Mouse (Mus musculus) liver, embryonic 12.5 days (tissue): ENCODE measurements around the gene Cldn14. TPM values are rescaled to one million over a fixed set of nuclear protein-coding genes. Genes with fewer than 3 reads are reported as not detected.

Experiments
- ATAC-seq: fragments of 200-750 bp; cut with Nextera tagmentation; 2 replicates; pipeline ENCODE4 v1.8.0; 2017; ENCODE audit warnings: moderate number of reproducible peaks, mild to moderate bottlenecking, moderate library complexity
- H3K27ac ChIP-seq: fragments of 300-500 bp; sonication (generic); 2 replicates; pipeline ENCODE4 v1.5.1; 2016; ENCODE audit warnings: mild to moderate bottlenecking
- H3K27me3 ChIP-seq: fragments of 300-500 bp; sonication (generic); replicated peaks from 2 replicates; pipeline ENCODE4 v1.6.1; 2016; ENCODE audit warnings: mild to moderate bottlenecking, moderate library complexity
- H3K36me3 ChIP-seq: fragments of 300-500 bp; sonication (generic); 2 replicates; pipeline ENCODE4 v1.6.1; 2016; ENCODE audit warnings: mild to moderate bottlenecking, moderate library complexity
- H3K4me1 ChIP-seq: fragments of 300-500 bp; sonication (generic); 2 replicates; pipeline ENCODE4 v1.6.1; 2016
- H3K4me2 ChIP-seq: fragments of 300-500 bp; sonication (generic); 2 replicates; pipeline ENCODE4 v1.6.1; 2016; ENCODE audit warnings: mild to moderate bottlenecking, moderate library complexity
- H3K4me3 ChIP-seq: fragments of 300-500 bp; sonication (generic); 2 replicates; pipeline ENCODE4 v1.5.1; 2016; ENCODE audit warnings: mild to moderate bottlenecking, moderate library complexity
- H3K9ac ChIP-seq: fragments of 300-500 bp; sonication (generic); 2 replicates; pipeline ENCODE4 v1.6.1; 2016; ENCODE audit warnings: mild to moderate bottlenecking, moderate library complexity
- H3K9me3 ChIP-seq: fragments of 300-500 bp; sonication (generic); replicated peaks from 2 replicates; pipeline ENCODE4 v1.6.1; 2016; ENCODE audit warnings: mild to moderate bottlenecking, moderate library complexity
- WGBS: fragments of 180-500 bp; shearing (Covaris S2); methylation state at CpG from one replicate; pipeline ENCODE4 v1.1.7; 2016; ENCODE audit not compliant: insufficient replicate concordance; 5-methylcytosine and 5-hydroxymethylcytosine counted together
- polyA plus RNA-seq: library from polyadenylated mRNA; unstranded; fragments of >200 nt; fragmentation: Nextera tagmentation; extraction: Ambion mirVana; gene quantifications from 2 replicates; pipeline ENCODE4 v1.2.1, GENCODE M21; 2016

Gene Cldn14
- polyA plus RNA-seq, result 0.19 and 0.30 TPM in 2 replicates

GRCm38 (mm10) chr16:94008737-94009136, at the start of gene Cldn14:
Gene Cldn14 (minus strand): TSS chr16:94008837.
- H3K36me3 ChIP-seq, result no peaks in the 10 kb centered on the region
- no peak within 1 kb of the TSS for H3K9ac ChIP-seq
- H3K27me3 ChIP-seq, result peaks cover 15% of the 10 kb centered on the region; the same call in 1 of the 2 replicates
- H3K4me3 ChIP-seq, result no peak within 1 kb of the TSS
- no peak for ATAC-seq
- no peak within 1 kb of the TSS for H3K4me2 ChIP-seq
- 82% methylated on average over 15 of the region's 15 CpGs for WGBS
- no peaks in the 10 kb centered on the region for H3K9me3 ChIP-seq
- peaks cover 13% of the 10 kb centered on the region for H3K4me1 ChIP-seq
- no peak within 1 kb of the TSS for H3K27ac ChIP-seq

DNA sequence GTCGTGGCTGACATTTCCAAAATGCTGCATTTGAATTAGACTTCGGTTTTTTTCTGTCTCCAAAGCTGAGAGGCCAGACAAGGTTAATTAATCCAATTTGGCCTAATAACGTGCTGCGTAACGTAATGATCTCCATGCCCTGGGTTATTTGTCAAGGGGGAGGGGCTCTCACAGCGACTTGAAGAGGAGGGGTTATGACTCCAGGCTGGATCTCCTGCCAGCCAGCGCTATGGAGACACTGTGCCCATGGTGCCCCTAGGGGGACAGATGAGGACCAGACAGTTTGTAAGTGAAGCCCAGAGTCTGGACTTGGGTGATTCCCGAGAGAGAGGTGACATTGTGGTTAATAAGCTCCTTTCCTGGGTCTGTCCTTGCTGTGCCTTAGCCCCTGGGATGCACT, 46.9 kb upstream of the Cldn14 start:
- no peak for ATAC-seq
- WGBS, result 62% methylated on average over 8 of the region's 8 CpGs
- Histone ChIP-seq H3K9ac (no peak overlapping the region), H3K27me3 (no peaks in the 10 kb centered on the region; the same call in 1 of the 2 replicates), H3K4me2 (no peak overlapping the region), H3K27ac (no peak overlapping the region), H3K36me3 (no peaks in the 10 kb centered on the region), H3K4me3 (no peak overlapping the region), H3K4me1 (no peaks in the 10 kb centered on the region), H3K9me3 (no peaks in the 10 kb centered on the region)

DNA sequence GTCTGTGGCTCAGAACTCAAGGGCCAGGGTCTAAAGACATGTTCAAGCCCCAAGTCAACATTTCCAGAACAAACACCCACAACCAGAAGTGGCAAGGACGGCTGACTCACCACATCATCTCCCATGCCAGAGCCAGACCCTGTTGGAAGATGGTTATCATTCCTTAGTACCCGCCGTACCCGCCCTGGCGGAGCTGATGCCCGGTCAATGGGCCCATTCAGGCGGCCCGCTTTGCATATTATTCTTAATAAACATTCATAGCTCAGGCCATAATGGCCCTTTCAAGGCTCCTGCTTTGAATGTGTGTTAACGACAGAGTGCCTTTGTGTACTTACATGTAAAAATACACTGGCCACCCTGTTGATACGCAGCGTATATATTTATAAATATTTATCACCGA, 46.5 kb upstream of the Cldn14 start:
- Histone ChIP-seq H3K36me3 (no peaks in the 10 kb centered on the region), H3K27ac (no peak overlapping the region), H3K4me1 (no peaks in the 10 kb centered on the region), H3K27me3 (no peaks in the 10 kb centered on the region; the same call in 1 of the 2 replicates), H3K9me3 (no peaks in the 10 kb centered on the region), H3K9ac (no peak overlapping the region), H3K4me2 (no peak overlapping the region), H3K4me3 (no peak overlapping the region)
- ATAC-seq, result no peak
- 83% methylated on average over 12 of the region's 12 CpGs for WGBS

DNA sequence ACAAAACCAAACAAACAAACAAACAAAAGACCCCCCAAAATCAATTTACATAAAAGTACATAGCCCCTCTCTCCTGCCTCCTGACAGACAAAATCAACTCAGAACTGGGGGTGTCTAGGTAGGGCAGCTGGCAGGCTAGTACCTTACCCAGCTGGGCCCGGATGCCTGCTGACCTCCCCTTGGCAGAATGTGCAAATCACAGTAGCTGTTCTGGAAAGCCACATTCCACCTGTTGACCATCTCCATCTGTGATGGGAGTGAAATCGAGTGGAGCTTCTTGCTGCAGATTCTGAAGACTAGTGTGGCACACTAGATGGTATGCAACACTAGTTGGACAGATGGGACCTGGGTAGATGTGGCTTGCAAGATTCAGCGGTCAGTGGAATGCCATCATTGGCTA, 41.7 kb upstream of the Cldn14 start:
- no peak for ATAC-seq
- Histone ChIP-seq H3K9ac (no peak overlapping the region), H3K4me1 (no peaks in the 10 kb centered on the region), H3K36me3 (no peaks in the 10 kb centered on the region), H3K27me3 (no peaks in the 10 kb centered on the region; the same call in 1 of the 2 replicates), H3K9me3 (no peaks in the 10 kb centered on the region), H3K4me3 (no peak overlapping the region), H3K4me2 (no peak overlapping the region), H3K27ac (no peak overlapping the region)
- 78% methylated on average over 3 of the region's 3 CpGs for WGBS

DNA sequence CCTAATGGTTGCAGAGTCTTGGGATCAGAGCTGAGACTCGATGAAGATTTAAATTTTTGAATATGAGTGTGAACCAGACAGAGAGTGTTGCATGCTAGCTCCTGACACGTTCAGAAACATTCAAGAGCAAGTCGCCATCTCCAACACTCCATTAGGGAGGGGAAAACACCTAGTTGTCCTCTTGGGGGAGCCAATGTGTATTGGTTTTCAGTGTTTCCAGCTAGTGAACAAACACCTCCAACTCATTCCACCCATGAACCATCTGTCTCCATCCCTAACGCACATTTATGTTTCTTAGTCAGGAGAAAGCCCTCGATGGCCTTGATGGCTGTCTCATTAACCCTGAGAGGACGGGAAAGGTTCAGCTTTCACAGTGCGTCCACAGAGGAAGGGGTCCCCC, 36.4 kb upstream of the Cldn14 start:
- 24% methylated on average over 7 of the region's 7 CpGs for WGBS
- no peak overlapping the region for H3K4me2 ChIP-seq
- no peak overlapping the region for H3K9ac ChIP-seq
- H3K27me3 ChIP-seq, result peaks cover 22% of the 10 kb centered on the region
- H3K27ac ChIP-seq, result no peak overlapping the region
- H3K36me3 ChIP-seq, result no peaks in the 10 kb centered on the region
- H3K9me3 ChIP-seq, result no peaks in the 10 kb centered on the region
- no peak overlapping the region for H3K4me3 ChIP-seq
- no peak for ATAC-seq
- no peaks in the 10 kb centered on the region for H3K4me1 ChIP-seq

GRCm38 (mm10) chr16:94043797-94044196, 35.2 kb upstream of the Cldn14 start:
- 65% methylated on average over 1 of the region's 1 CpGs for WGBS
- no peak overlapping the region for H3K9ac ChIP-seq
- no peak overlapping the region for H3K4me2 ChIP-seq
- no peak for ATAC-seq
- H3K27ac ChIP-seq, result no peak overlapping the region
- no peaks in the 10 kb centered on the region for H3K4me1 ChIP-seq
- H3K27me3 ChIP-seq, result peaks cover 33% of the 10 kb centered on the region
- H3K36me3 ChIP-seq, result no peaks in the 10 kb centered on the region
- no peaks in the 10 kb centered on the region for H3K9me3 ChIP-seq
- H3K4me3 ChIP-seq, result no peak overlapping the region

DNA sequence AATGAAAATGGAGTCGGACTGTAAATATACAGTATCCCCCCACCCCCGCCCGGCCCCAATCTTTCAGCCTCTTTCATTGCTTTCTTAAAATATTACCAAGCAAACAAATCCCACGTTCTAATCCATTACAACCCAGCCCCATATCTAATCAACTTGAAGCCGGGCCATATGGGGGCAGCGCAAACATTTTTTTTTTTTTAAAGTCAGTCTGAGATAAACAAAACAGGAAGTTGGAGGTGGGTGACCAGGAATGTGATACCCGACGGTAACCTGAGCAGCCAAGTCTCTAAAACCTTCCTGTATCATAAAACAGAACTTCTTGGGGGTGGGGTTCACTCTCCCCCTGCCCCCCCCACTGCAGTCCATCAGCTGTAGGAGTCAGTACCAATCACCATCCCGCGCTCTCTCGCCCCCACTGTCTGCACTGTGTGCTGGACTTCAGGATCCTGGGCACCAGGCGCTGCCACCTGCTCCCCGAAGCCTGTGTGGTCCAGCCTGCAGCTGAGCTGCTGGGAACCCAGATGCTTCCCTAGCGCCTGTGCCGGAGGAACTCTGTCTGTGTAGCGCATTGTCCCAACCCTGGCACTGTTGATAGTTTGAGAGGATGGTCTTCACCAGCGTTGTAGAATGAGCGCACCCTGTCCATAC, 32.6 kb upstream of the Cldn14 start:
- H3K9me3 ChIP-seq, result no peaks in the 10 kb centered on the region
- H3K27me3 ChIP-seq, result peaks cover 42% of the 10 kb centered on the region
- H3K9ac ChIP-seq, result no peak overlapping the region
- ATAC-seq, result no peak
- no peak overlapping the region for H3K27ac ChIP-seq
- H3K4me3 ChIP-seq, result no peak overlapping the region
- H3K4me1 ChIP-seq, result no peaks in the 10 kb centered on the region
- H3K4me2 ChIP-seq, result no peak overlapping the region
- 41% methylated on average over 18 of the region's 18 CpGs for WGBS
- no peaks in the 10 kb centered on the region for H3K36me3 ChIP-seq

DNA sequence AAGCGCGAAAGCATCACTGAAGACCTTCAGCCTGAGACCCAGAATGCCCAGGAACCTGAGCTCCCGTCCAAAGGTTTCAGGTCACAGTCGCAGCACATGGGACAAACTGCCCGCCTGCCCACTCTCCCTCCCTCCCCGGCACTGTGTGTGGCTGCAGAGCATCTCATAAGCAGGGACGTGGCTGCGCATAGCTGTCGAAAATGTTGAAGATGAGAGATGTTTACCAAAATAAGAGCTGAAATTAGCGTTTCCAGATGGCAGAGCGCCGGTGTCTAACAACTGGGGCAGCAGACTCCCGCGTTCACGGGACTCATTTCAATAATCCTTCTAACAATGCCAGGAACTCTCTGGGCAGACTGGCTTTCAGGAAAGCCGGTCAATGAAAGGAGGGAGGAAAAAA, 31.8 kb upstream of the Cldn14 start:
- H3K36me3 ChIP-seq, result no peaks in the 10 kb centered on the region
- WGBS, result 52% methylated on average over 16 of the region's 16 CpGs
- no peak overlapping the region for H3K9ac ChIP-seq
- H3K9me3 ChIP-seq, result no peaks in the 10 kb centered on the region
- no peaks in the 10 kb centered on the region for H3K4me1 ChIP-seq
- no peak for ATAC-seq
- H3K27ac ChIP-seq, result no peak overlapping the region
- no peak overlapping the region for H3K4me3 ChIP-seq
- no peak overlapping the region for H3K4me2 ChIP-seq
- peaks cover 42% of the 10 kb centered on the region for H3K27me3 ChIP-seq

- Histone ChIP-seq H3K9ac (no peak overlapping the region), H3K4me3 (no peak overlapping the region), H3K4me2 (no peak overlapping the region), H3K9me3 (no peaks in the 10 kb centered on the region), H3K4me1 (no peaks in the 10 kb centered on the region), H3K27ac (no peak overlapping the region), H3K27me3 (peaks cover 46% of the 10 kb centered on the region), H3K36me3 (no peaks in the 10 kb centered on the region)
- ATAC-seq, result no peak
- 78% methylated on average over 9 of the region's 9 CpGs for WGBS
Measured at GRCm38 (mm10) chr16:94038986-94039341, 30.3 kb upstream of the Cldn14 start.

DNA sequence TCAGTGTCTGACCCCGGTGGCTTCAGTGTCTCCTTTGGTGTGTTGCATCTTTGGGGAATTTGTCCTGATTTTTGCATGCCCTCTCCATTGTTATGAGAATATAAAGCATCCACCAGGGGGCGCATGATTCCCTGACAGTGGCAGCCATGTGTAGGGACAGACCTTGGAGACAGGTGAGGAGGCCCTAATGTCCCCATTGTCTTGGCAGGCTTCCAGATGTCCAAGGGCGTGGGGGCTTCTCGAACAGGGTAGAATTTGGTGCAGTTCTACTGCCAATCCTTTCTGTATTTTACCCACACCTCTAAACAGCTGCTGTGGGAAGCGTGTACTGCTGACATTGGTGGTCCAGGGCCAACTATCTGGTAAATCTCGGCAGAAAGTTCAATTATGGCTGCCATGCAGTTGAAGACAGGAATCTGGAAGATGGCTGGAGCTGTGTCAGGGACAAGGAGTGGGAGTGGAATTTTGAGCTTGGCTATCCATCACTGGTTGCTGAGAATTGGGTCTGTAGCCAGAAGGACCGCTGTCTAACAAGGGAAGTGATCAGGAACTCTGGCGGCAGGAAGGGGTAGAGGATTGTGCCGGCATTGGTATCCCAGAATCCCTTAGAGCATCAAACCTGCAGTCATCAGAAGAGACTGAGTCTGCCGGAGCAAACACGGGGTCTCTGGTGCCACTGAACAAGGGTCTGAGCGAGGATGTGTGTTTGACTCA, 29.8 kb upstream of the Cldn14 start:
- Histone ChIP-seq H3K27ac (no peak overlapping the region), H3K9me3 (no peaks in the 10 kb centered on the region), H3K9ac (no peak overlapping the region), H3K4me3 (no peak overlapping the region), H3K27me3 (peaks cover 46% of the 10 kb centered on the region), H3K36me3 (no peaks in the 10 kb centered on the region), H3K4me1 (no peaks in the 10 kb centered on the region), H3K4me2 (no peak overlapping the region)
- ATAC-seq, result no peak
- 58% methylated on average over 12 of the region's 12 CpGs for WGBS

GRCm38 (mm10) chr16:94037280-94037679, 28.6 kb upstream of the Cldn14 start:
- no peak overlapping the region for H3K4me3 ChIP-seq
- H3K27me3 ChIP-seq, result peaks cover 45% of the 10 kb centered on the region
- H3K9ac ChIP-seq, result no peak overlapping the region
- H3K4me1 ChIP-seq, result no peaks in the 10 kb centered on the region
- no peaks in the 10 kb centered on the region for H3K36me3 ChIP-seq
- WGBS, result 70% methylated on average over 7 of the region's 7 CpGs
- no peak overlapping the region for H3K4me2 ChIP-seq
- H3K27ac ChIP-seq, result no peak overlapping the region
- H3K9me3 ChIP-seq, result no peaks in the 10 kb centered on the region
- no peak for ATAC-seq

DNA sequence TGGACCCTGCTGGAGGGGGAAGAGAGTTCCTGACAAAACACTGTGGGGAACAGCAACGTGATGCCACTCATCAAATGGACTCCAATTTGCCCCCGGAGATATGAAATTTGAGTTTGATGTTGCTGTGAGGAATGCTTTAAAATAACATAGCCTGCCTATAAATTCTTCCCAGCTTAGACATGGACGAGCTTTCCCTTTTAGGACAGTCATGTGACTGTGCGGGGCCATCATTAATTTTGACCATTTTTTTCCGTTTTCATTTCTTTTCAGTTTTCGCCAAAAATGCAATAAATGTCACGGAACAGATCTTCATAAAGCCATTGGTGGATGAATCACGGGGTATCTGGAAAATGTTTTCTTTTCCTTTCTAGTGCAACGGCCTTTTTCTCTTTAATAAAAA, 25.5 kb upstream of the Cldn14 start:
- H3K27ac ChIP-seq, result no peak overlapping the region
- peaks cover 3% of the 10 kb centered on the region; the same call in 1 of the 2 replicates for H3K4me1 ChIP-seq
- no peak overlapping the region for H3K4me2 ChIP-seq
- H3K4me3 ChIP-seq, result no peak overlapping the region
- no peaks in the 10 kb centered on the region for H3K36me3 ChIP-seq
- H3K9me3 ChIP-seq, result no peaks in the 10 kb centered on the region
- H3K9ac ChIP-seq, result no peak overlapping the region
- peaks cover 16% of the 10 kb centered on the region for H3K27me3 ChIP-seq
- 62% methylated on average over 9 of the region's 9 CpGs for whole genome bisulfite sequencing
- no peak for ATAC-seq
